Mouse (Mus musculus) ES-E14 (cell line): Measurements from ENCODE around the gene Klhl3. TPM values are rescaled to one million over a fixed set of nuclear protein-coding genes. Genes with fewer than 3 reads are reported as not detected.

Source experiments
- DNase-seq: peaks from one replicate; pipeline ENCODE4 v3.0.0-alpha.2; 2013; ENCODE audit warnings: low read depth, low spot score
- H3K27ac ChIP-seq: 2 replicates; pipeline ENCODE4 v1.5.1; 2012; ENCODE audit warnings: low read depth, mild to moderate bottlenecking, low read length, moderate library complexity, mixed read lengths; ENCODE audit not compliant: poor library complexity, insufficient read depth, severe bottlenecking
- H3K36me3 ChIP-seq: 2 replicates; pipeline ENCODE4 v1.6.1; 2012; ENCODE audit warnings: mild to moderate bottlenecking, low read length, moderate library complexity, mixed read lengths; ENCODE audit not compliant: control insufficient read depth, poor library complexity, insufficient read depth, severe bottlenecking
- H3K4me1 ChIP-seq, 2 experiments: fragments of 150-350 bp in 1 of 2; sonication (generic) in 1 of 2; 2 replicates each; pipeline ENCODE4 v1.6.1; 2012; ENCODE audit warnings: low read length in 2 of 2, mild to moderate bottlenecking in 1 of 2, mixed read lengths in 1 of 2; ENCODE audit not compliant: control insufficient read depth in 2 of 2, insufficient read depth in 2 of 2, poor library complexity in 1 of 2
- H3K4me3 ChIP-seq, 2 experiments: fragments of 150-350 bp in 1 of 2; sonication (generic) in 1 of 2; 2 replicates each; pipeline ENCODE4 v1.5.1; 2012; ENCODE audit warnings: low read length in 2 of 2, low read depth in 1 of 2, mild to moderate bottlenecking in 1 of 2, mixed read lengths in 1 of 2; ENCODE audit not compliant: insufficient read depth in 1 of 2, poor library complexity in 1 of 2, severe bottlenecking in 1 of 2
- H3K9ac ChIP-seq: 2 replicates; pipeline ENCODE4 v1.6.1; 2012; ENCODE audit warnings: low read depth, mild to moderate bottlenecking, low read length, mixed read lengths; ENCODE audit not compliant: poor library complexity, insufficient read depth, severe bottlenecking
- H3K9me3 ChIP-seq: fragments of 150-350 bp; sonication (generic); 2 replicates; pipeline ENCODE4 v1.6.1; 2012; ENCODE audit warnings: low read depth, mild to moderate bottlenecking, low read length; ENCODE audit not compliant: control insufficient read depth, insufficient read depth
- CHD2 ChIP-seq: IDR thresholded peaks from 2 replicates; pipeline ENCODE4 v1.6.1; 2014; ENCODE audit warnings: mild to moderate bottlenecking, low read depth, low read length, inconsistent platforms
- HCFC1 ChIP-seq: IDR thresholded peaks from 2 replicates; pipeline ENCODE4 v1.6.1; 2012; ENCODE audit warnings: low read length, inconsistent platforms, borderline replicate concordance; ENCODE audit not compliant: insufficient read depth
- MAFK ChIP-seq: IDR thresholded peaks from 2 replicates; pipeline ENCODE4 v1.6.1; 2014; ENCODE audit warnings: mild to moderate bottlenecking, low read depth, low read length, inconsistent platforms; ENCODE audit not compliant: insufficient read depth
- ZC3H11A ChIP-seq: IDR thresholded peaks from 2 replicates; pipeline ENCODE4 v1.6.1; 2012; ENCODE audit warnings: low read depth, mild to moderate bottlenecking, inconsistent platforms, low read length, borderline replicate concordance
- ZNF384 ChIP-seq: IDR thresholded peaks from 2 replicates; pipeline ENCODE4 v1.6.1; 2012; ENCODE audit warnings: low read depth, low read length, inconsistent platforms
- in situ Hi-C, 2 experiments: fragments of 600-800 bp; cut with MboI; formaldehyde crosslinking; loops; one replicate each; pipeline ENCODE4 v1.15.1; 2025; ENCODE audit warnings: low sequenced_read_pairs in 2 of 2, inconsistent platforms in 1 of 2; ENCODE audit not compliant: unreplicated experiment in 2 of 2
- total RNA-seq: library from RNA; depleted of rRNA; stranded (reverse); fragments of 300-350 nt; gene quantifications from 2 replicates; pipeline ENCODE4 v1.2.3, GENCODE M21; 2012

The Klhl3 gene
- total RNA-seq, 1 experiment: 0.67 TPM

- no peak for DNase-seq
- H3K4me1 ChIP-seq: peaks cover 0 to 4% of the 10 kb centered on the region in 2 experiments; a peak in 1 of 4 replicates
These were observed 771 bp downstream of the Klhl3 start for GRCm38 (mm10) chr13:58112601-58113041.

DNA sequence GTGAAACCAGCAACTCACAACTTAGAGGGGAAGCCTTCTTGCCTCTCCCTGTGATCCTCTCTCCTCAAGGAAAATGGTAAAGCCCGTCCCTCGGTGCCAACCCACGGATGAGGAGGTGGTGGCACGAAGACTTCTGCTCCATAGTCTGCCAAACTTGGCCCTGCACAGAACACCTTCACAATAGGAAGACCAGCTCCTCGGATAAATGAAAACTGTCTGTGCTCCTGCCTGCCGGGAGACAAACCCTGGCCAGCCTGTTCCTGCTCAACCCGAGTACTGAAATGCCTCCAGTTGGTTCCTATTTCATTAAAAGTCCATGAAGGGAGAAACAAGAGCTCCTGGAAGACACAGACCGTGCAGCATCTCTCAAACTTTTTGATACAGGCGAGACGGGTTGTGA, 1.2 kb downstream of the Klhl3 start:
- Histone ChIP-seq H3K36me3 (no peaks in the 10 kb centered on the region), H3K9ac (no peak overlapping the region), H3K4me3 (no peak overlapping the region), H3K4me1 (peaks cover 0 to 4% of the 10 kb centered on the region in 2 experiments; a peak in 1 of 4 replicates), H3K27ac (no peak overlapping the region), H3K9me3 (no peaks in the 10 kb centered on the region)
- TF ChIP-seq MAFK: no peak
- TF ChIP-seq CHD2: no peak
- no peak for TF ChIP-seq HCFC1
- no peak for TF ChIP-seq ZC3H11A
- TF ChIP-seq ZNF384: no peak
- in situ Hi-C loops: loop anchor here in 1 of 2 experiments (10.0 kb wide), 1 partner anchor 97 kb away; no protein-coding TSS in a partner anchor
- DNase-seq: no peak

More at GRCm38 (mm10) chr13:58112601-58113041, 771 bp downstream of the Klhl3 start:
- H3K4me3 ChIP-seq: peak overlapping the region; percentile 3 to 46
- H3K9ac ChIP-seq: peak overlapping the region; percentile 14; the same call in 1 of the 2 replicates
- in situ Hi-C loops: loop anchor here in 1 of 2 experiments (10.0 kb wide), 1 partner anchor 98 kb away; no protein-coding TSS in a partner anchor
- TF ChIP-seq ZNF384 (no peak), HCFC1 (no peak), ZC3H11A (no peak), CHD2 (no peak)
- no peaks in the 10 kb centered on the region for H3K36me3 ChIP-seq
- no peaks in the 10 kb centered on the region for H3K9me3 ChIP-seq
- no peak overlapping the region for H3K27ac ChIP-seq

GRCm38 (mm10) chr13:58111306-58111705, 2.1 kb downstream of the Klhl3 start:
- DNase-seq: no peak
- Histone ChIP-seq H3K4me3 (no peak overlapping the region), H3K36me3 (no peaks in the 10 kb centered on the region), H3K9ac (no peak overlapping the region), H3K9me3 (no peaks in the 10 kb centered on the region), H3K27ac (no peak overlapping the region), H3K4me1 (peaks cover 0 to 4% of the 10 kb centered on the region in 2 experiments; a peak in 1 of 4 replicates)
- TF ChIP-seq ZNF384 (no peak), HCFC1 (no peak), ZC3H11A (no peak), CHD2 (no peak), MAFK (no peak)
- in situ Hi-C loops: loop anchor here in 1 of 2 experiments (10.0 kb wide), 1 partner anchor 97 kb away; no protein-coding TSS in a partner anchor

- Histone ChIP-seq H3K9ac (no peak overlapping the region), H3K27ac (no peak overlapping the region), H3K36me3 (no peaks in the 10 kb centered on the region), H3K4me3 (no peak overlapping the region), H3K4me1 (no peaks in the 10 kb centered on the region), H3K9me3 (no peaks in the 10 kb centered on the region)
- in situ Hi-C loops: no loop called here
- no peak for DNase-seq
- no peak for TF ChIP-seq HCFC1
- no peak for TF ChIP-seq CHD2
- no peak for TF ChIP-seq ZNF384
- TF ChIP-seq ZC3H11A: no peak
- no peak for TF ChIP-seq MAFK
These were observed 22.7 kb downstream of the Klhl3 start for GRCm38 (mm10) chr13:58090643-58091042.

- no peaks in the 10 kb centered on the region for H3K9me3 ChIP-seq
- no peak overlapping the region for H3K27ac ChIP-seq
- no peak overlapping the region for H3K9ac ChIP-seq
- H3K4me3 ChIP-seq: no peak overlapping the region
- no peak for TF ChIP-seq ZNF384
- no peak for TF ChIP-seq ZC3H11A
- no peak for TF ChIP-seq HCFC1
- no peak for TF ChIP-seq CHD2
- no peak for TF ChIP-seq MAFK
- H3K4me1 ChIP-seq: no peaks in the 10 kb centered on the region
- no peaks in the 10 kb centered on the region for H3K36me3 ChIP-seq
- in situ Hi-C loops: no loop called here
- no peak for DNase-seq
These were observed 29.0 kb downstream of the Klhl3 start for GRCm38 (mm10) chr13:58084396-58084795.
